ENCODE assay signal across 9 mouse cellular contexts in the genomic region with DNA sequence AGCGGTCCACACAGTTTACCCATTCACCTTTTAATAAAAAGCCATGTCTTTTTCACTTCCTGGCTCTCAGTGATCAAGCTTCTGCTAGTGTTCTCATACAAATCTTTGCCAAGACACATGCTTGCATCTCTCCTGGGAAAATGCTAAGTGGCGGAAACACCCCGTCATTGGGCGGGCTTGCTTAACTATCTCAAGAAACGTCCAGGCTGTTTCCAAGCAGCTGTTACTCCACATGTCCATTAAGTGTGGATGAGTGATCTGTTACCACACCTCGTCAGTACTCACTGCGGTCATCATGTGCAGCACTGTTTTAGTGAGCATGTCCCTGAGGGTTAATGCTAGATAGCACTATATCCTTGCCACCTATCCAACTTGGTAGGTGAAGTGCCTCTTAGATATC. TPM values are rescaled to one million over a fixed set of nuclear protein-coding genes. Genes with fewer than 3 reads are reported as not detected.
A peak's percentile ranks its signal among the peaks of the same experiment; 100 is the strongest.
DNase-seq lines count a peak whose midpoint lies in the region.
"Had no signal": no experiment of that assay in that cellular context is flagged by ENCODE, and none has a peak within 500 bp of the region (broad histone marks: within the 10 kb centered on the region; RNA-seq: fewer than 3 reads in every experiment).

No protein-coding gene starts in this region.

- DNase-seq in left cerebral cortex, postnatal 4 days: peak; percentile 40
- no peak for DNase-seq in left cerebral cortex, postnatal 14 days (ENCODE audit: low spot score in 2 of 2)
- peak; percentile 76 for DNase-seq in gastrocnemius, postnatal 25 days
- peak; percentile 61 for DNase-seq in kidney, postnatal 14 days
- peak; percentile 90 for DNase-seq in skeletal muscle tissue, adult 2 months (ENCODE audit: low read depth, low spot score)
- no peak for DNase-seq in left cerebral cortex, postnatal 10 days (ENCODE audit: extremely low spot score in 1 of 2, low spot score in 2 of 2)
- DNase-seq in thymus, postnatal 25 days: no peak
- DNase-seq: adrenal gland, postnatal 25 days; thymus, postnatal 36 days had no signal

- intact Hi-C loops in left cerebral cortex, postnatal 4 days (cut with DNase I): no loop called here
- intact Hi-C loops in left cerebral cortex, postnatal 14 days (cut with DNase I): no loop called here
- intact Hi-C loops in left cerebral cortex, postnatal 10 days (cut with DNase I): no loop called here

RNA-seq across cellular contexts. Expression of a gene that starts 26.2 kb away (rescaled TPM):
- 1 to 10 TPM; 5.5 to 5.6 TPM for total RNA-seq in left cerebral cortex, postnatal 4 days (2021)
- total RNA-seq in left cerebral cortex, postnatal 14 days (2021): 1 to 10 TPM; 6.8 to 8.7 TPM
- 10 to 100 TPM; 10.5 to 12.9 TPM for total RNA-seq in gastrocnemius, postnatal 25 days (2021)
- total RNA-seq in left cerebral cortex, postnatal 10 days (2021): 1 to 10 TPM; 7.5 to 7.9 TPM

Comparison
In these comparisons a context has a peak if more than half of its experiments do, and no peak if none do; other contexts are left out.
1. DNase-seq: peak in left cerebral cortex, postnatal 4 days (single experiment), gastrocnemius, postnatal 25 days (single experiment), kidney, postnatal 14 days (single experiment) and skeletal muscle tissue, adult 2 months (single experiment); none in left cerebral cortex, postnatal 14 days (0 of 2), left cerebral cortex, postnatal 10 days (0 of 2) and thymus, postnatal 25 days (single experiment).